Mouse (Mus musculus) neural tube, embryonic 12.5 days (tissue): Measurements from ENCODE around the gene Myef2. TPM values are rescaled to one million over a fixed set of nuclear protein-coding genes. Genes with fewer than 3 reads are reported as not detected.

ENCODE experiments used
- ATAC-seq: fragments of 200-750 bp; cut with Nextera tagmentation; 2 replicates; pipeline ENCODE4 v1.8.0; 2017; ENCODE audit warnings: low read depth, mild to moderate bottlenecking, moderate TSS enrichment, moderate library complexity; ENCODE audit not compliant: low FRiP score
- H3K27ac ChIP-seq: fragments of 300-500 bp; sonication (generic); 2 replicates; pipeline ENCODE4 v1.5.1; 2016
- H3K27me3 ChIP-seq: fragments of 300-500 bp; sonication (generic); replicated peaks from 2 replicates; pipeline ENCODE4 v1.6.1; 2016; ENCODE audit warnings: mild to moderate bottlenecking
- H3K36me3 ChIP-seq: fragments of 300-500 bp; sonication (generic); 2 replicates; pipeline ENCODE4 v1.6.1; 2016; ENCODE audit warnings: mild to moderate bottlenecking
- H3K4me1 ChIP-seq: fragments of 300-500 bp; sonication (generic); 2 replicates; pipeline ENCODE4 v1.6.1; 2016
- H3K4me2 ChIP-seq: fragments of 300-500 bp; sonication (generic); replicated peaks from 2 replicates; pipeline ENCODE4 v1.6.1; 2016; ENCODE audit warnings: mild to moderate bottlenecking
- H3K4me3 ChIP-seq: fragments of 300-500 bp; sonication (generic); 2 replicates; pipeline ENCODE4 v1.5.1; 2016
- H3K9ac ChIP-seq: fragments of 300-500 bp; sonication (generic); 2 replicates; pipeline ENCODE4 v1.6.1; 2016; ENCODE audit warnings: mild to moderate bottlenecking
- H3K9me3 ChIP-seq: fragments of 300-500 bp; sonication (generic); 2 replicates; pipeline ENCODE4 v1.6.1; 2016; ENCODE audit warnings: mild to moderate bottlenecking
- WGBS: fragments of 180-500 bp; shearing (Covaris S2); methylation state at CpG from one replicate; pipeline ENCODE4 v1.1.7; 2016; 5-methylcytosine and 5-hydroxymethylcytosine counted together
- polyA plus RNA-seq: library from polyadenylated mRNA; unstranded; fragments of >200 nt; fragmentation: Nextera tagmentation; extraction: Ambion mirVana; gene quantifications from 2 replicates; pipeline ENCODE4 v1.2.1, GENCODE M21; 2016

Gene Myef2
- polyA plus RNA-seq, 1 experiment from 2014 or later: 259 TPM

DNA sequence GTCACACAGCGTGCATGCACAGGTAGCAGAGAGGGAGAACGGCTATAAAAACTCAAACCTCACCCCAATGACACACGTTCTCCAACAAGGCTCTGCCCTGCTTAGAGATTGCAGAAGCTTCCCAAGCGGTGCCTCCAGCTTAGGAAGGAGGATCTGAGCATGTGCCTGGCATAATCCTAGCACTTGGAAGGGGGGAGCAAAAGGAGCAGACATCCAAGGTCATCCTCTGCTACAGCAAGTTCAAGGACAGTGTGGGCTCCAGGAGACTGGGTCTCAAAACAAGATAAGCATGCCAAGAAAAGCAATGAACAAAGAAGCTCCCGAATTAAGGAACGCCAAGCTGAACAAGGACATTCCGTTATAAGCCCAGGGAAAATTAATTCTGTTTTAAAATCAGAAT is 62.0 kb downstream of the Myef2 start:
- Histone ChIP-seq H3K36me3 (no peaks in the 10 kb centered on the region), H3K4me1 (no peaks in the 10 kb centered on the region), H3K9me3 (no peaks in the 10 kb centered on the region), H3K4me2 (no peak overlapping the region), H3K4me3 (no peak overlapping the region), H3K9ac (no peak overlapping the region), H3K27ac (no peak overlapping the region), H3K27me3 (no peaks in the 10 kb centered on the region)
- 94% methylated on average over 7 of the region's 7 CpGs for WGBS
- no peak for ATAC-seq

DNA sequence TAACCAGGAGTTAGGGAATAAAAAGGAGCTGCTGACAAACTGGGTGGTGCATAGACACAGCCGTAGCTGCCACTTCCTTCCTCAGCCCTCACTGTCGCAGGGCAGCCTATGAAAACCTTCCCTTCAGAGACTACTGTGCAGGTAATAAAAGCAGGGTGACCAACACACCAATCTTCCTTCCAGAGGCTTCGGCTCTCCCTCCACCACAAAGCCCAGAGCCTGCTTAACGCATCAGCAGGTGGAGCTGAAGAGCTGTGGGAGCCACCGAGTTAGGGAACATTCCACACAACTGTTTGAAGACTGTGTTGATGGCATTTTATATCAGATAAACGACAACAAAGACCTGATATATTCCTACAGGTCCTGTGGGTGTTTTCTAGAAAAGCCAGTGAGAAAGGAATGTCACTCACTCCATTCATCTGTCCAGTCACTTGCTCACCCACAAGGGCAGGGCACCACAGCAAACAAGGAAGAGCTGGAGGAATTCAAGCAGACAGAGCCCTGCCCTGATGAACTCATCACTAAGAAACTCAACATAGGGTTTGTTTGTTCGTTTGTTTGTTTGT is 66.1 kb downstream of the Myef2 start:
- Histone ChIP-seq H3K4me2 (no peak overlapping the region), H3K4me1 (no peaks in the 10 kb centered on the region), H3K27me3 (no peaks in the 10 kb centered on the region), H3K9me3 (no peaks in the 10 kb centered on the region), H3K9ac (no peak overlapping the region), H3K36me3 (no peaks in the 10 kb centered on the region), H3K27ac (no peak overlapping the region), H3K4me3 (no peak overlapping the region)
- WGBS: 45% methylated on average over 7 of the region's 7 CpGs
- no peak for ATAC-seq

DNA sequence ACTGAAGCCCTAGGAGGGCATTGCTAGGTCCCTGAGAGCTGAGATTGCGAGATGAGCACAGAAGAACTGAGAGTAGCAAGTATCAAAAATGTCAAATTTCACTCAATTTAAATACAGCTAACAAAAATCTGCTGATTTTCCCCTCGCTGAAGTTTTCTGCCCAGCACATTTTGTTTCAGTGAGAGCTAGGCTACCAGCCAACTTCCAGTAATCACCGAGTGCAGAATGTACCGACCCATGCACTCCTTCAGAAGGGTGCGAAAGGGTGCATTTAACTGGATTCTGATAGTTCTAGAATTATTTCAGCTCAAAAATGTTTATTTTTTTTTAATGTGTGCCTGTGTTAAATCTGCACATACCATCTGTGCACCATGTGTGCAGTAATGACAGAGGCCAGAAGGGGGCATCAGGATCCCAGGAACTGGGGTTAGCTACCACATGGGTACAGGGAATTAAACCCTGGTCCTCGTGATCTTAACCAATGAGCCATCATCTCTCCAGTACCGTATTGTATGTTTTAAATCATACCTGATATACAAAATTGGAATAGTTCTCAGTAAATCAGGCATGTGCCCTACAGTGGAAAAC is 68.1 kb downstream of the Myef2 start:
- 87% methylated on average over 7 of the region's 7 CpGs for WGBS
- H3K4me1 ChIP-seq: no peaks in the 10 kb centered on the region
- no peak overlapping the region for H3K4me2 ChIP-seq
- no peak overlapping the region for H3K27ac ChIP-seq
- no peak overlapping the region for H3K4me3 ChIP-seq
- no peak for ATAC-seq
- H3K9me3 ChIP-seq: no peaks in the 10 kb centered on the region
- no peaks in the 10 kb centered on the region for H3K27me3 ChIP-seq
- H3K9ac ChIP-seq: no peak overlapping the region
- no peaks in the 10 kb centered on the region for H3K36me3 ChIP-seq

Other genes with a start within 250 kb of the Myef2 start
- 3.2 and 4.9 TPM in 2 replicates for gene Slc24a5, start 55.5 kb downstream of the Myef2 start, polyA plus RNA-seq
- gene Ctxn2, start 13.0 kb upstream of the Myef2 start, polyA plus RNA-seq: 0.59 and 1.0 TPM in 2 replicates
- 0.04 and 0.10 TPM in 2 replicates for gene Slc12a1, start 28.8 kb upstream of the Myef2 start, polyA plus RNA-seq
- 105 and 124 TPM in 2 replicates for gene Dut, start 123.5 kb upstream of the Myef2 start, polyA plus RNA-seq